Mouse (Mus musculus): ENCODE results near the gene C1qa.

- TF ChIP-seq CTCF (IDR thresholded peaks at IDR 0.05; ENCODE audit: control insufficient read depth, insufficient read depth, low read length) (no peak), POLR2A (IDR thresholded peaks at IDR 0.05; ENCODE audit: borderline replicate concordance, control insufficient read depth, low read depth, low read length) (no peak)
These were observed 33.7 kb downstream of the C1qa start for GRCm38 (mm10) chr4:136864751-136865470.
